ENCODE assay signal across 14 mouse cellular contexts in genomic region chr10:59773441-59774140, GRCm38 (mm10).
DNase-seq lines count a peak whose midpoint lies in the region; ATAC-seq and TF ChIP-seq lines count a peak whose summit lies in the region.
"Had no signal": no experiment of that assay in that cellular context is flagged by ENCODE, and none has a peak within 500 bp of the region (broad histone marks: within the 10 kb centered on the region; RNA-seq: fewer than 3 reads in every experiment).

No protein-coding gene starts in this region.

- no peak overlapping the region for H3K27ac ChIP-seq in heart, embryonic 11.5 days (ENCODE audit: low read depth, low read length)
- no peak overlapping the region for H3K27ac ChIP-seq in liver, adult 2 months (replicated peaks; ENCODE audit: insufficient read depth, low read depth, low read length)
- H3K27ac ChIP-seq in liver, embryonic 12.5 days, result no peak overlapping the region
- H3K27ac ChIP-seq in forebrain, embryonic 14.5 days (ENCODE audit: low read depth, low read length), result no peak overlapping the region
- peak overlapping the region; percentile 38; the same call in 1 of the 2 replicates for H3K27ac ChIP-seq in midbrain, embryonic 11.5 days (ENCODE audit: low read depth, low read length)
- H3K27ac ChIP-seq: embryonic facial prominence, embryonic 13.5 days; kidney, embryonic 15.5 days; liver, embryonic 14.5 days had no signal

- no peak overlapping the region for H3K4me2 ChIP-seq in heart, embryonic 11.5 days
- H3K4me2 ChIP-seq in liver, embryonic 12.5 days, result no peak overlapping the region
- H3K4me2 ChIP-seq in forebrain, embryonic 14.5 days (ENCODE audit: low read length), result no peak overlapping the region
- no peak overlapping the region for H3K4me2 ChIP-seq in midbrain, embryonic 11.5 days
- H3K4me2 ChIP-seq: embryonic facial prominence, embryonic 13.5 days; kidney, embryonic 15.5 days had no signal

- H3K36me3 ChIP-seq in heart, embryonic 11.5 days (ENCODE audit: control insufficient read depth, insufficient read depth, low read length), result no peaks in the 10 kb centered on the region
- H3K36me3 ChIP-seq in liver, adult 2 months (ENCODE audit: control insufficient read depth, insufficient read depth, low read length), result no peaks in the 10 kb centered on the region
- peaks cover 3% of the 10 kb centered on the region; the same call in 1 of the 2 replicates for H3K36me3 ChIP-seq in liver, embryonic 12.5 days
- 0 out of 2 replicates have a peak, but pooled peaks cover 3% of the 10 kb centered on the region for H3K36me3 ChIP-seq in forebrain, embryonic 14.5 days (ENCODE audit: control insufficient read depth, insufficient read depth, low read length)
- H3K36me3 ChIP-seq in midbrain, embryonic 11.5 days (ENCODE audit: control insufficient read depth, insufficient read depth, low read length), result no peaks in the 10 kb centered on the region

- no peaks in the 10 kb centered on the region for H3K9me3 ChIP-seq in heart, embryonic 11.5 days (replicated peaks; ENCODE audit: control insufficient read depth, low read length)
- no peaks in the 10 kb centered on the region for H3K9me3 ChIP-seq in liver, embryonic 12.5 days (replicated peaks)
- no peaks in the 10 kb centered on the region for H3K9me3 ChIP-seq in forebrain, embryonic 14.5 days (replicated peaks; ENCODE audit: control insufficient read depth, low read length)
- no peaks in the 10 kb centered on the region for H3K9me3 ChIP-seq in midbrain, embryonic 11.5 days (ENCODE audit: control insufficient read depth, low read length)
- H3K9me3 ChIP-seq: embryonic facial prominence, embryonic 13.5 days; kidney, embryonic 15.5 days had no signal

- H3K79me2 ChIP-seq in liver, adult 2 months (ENCODE audit: control insufficient read depth, insufficient read depth, low read length), result no peaks in the 10 kb centered on the region

- peaks cover 15% of the 10 kb centered on the region for H3K4me1 ChIP-seq in heart, embryonic 11.5 days (ENCODE audit: control insufficient read depth, insufficient read depth, low read length)
- peaks cover 22% of the 10 kb centered on the region for H3K4me1 ChIP-seq in liver, adult 2 months (ENCODE audit: control insufficient read depth, insufficient read depth, low read length)
- no peaks in the 10 kb centered on the region for H3K4me1 ChIP-seq in liver, embryonic 12.5 days
- H3K4me1 ChIP-seq in forebrain, embryonic 14.5 days (ENCODE audit: control insufficient read depth, insufficient read depth, low read length), result peaks cover 6% of the 10 kb centered on the region; the same call in 1 of the 2 replicates
- peaks cover 15% of the 10 kb centered on the region for H3K4me1 ChIP-seq in midbrain, embryonic 11.5 days (ENCODE audit: control insufficient read depth, insufficient read depth, low read length)
- H3K4me1 ChIP-seq: embryonic facial prominence, embryonic 13.5 days; kidney, embryonic 15.5 days had no signal

- TF ChIP-seq POLR2A in liver, adult 2 months (IDR thresholded peaks at IDR 0.05; ENCODE audit: extremely low read depth, insufficient read depth, low read length), result no peak

- no peaks in the 10 kb centered on the region for H3K27me3 ChIP-seq in heart, embryonic 11.5 days (ENCODE audit: control insufficient read depth, insufficient read depth, low read length)
- H3K27me3 ChIP-seq in liver, adult 2 months (ENCODE audit: control insufficient read depth, insufficient read depth, low read length), result no peaks in the 10 kb centered on the region
- H3K27me3 ChIP-seq in liver, embryonic 12.5 days (replicated peaks), result no peaks in the 10 kb centered on the region
- H3K27me3 ChIP-seq in forebrain, embryonic 14.5 days (replicated peaks; ENCODE audit: control insufficient read depth, insufficient read depth, low read length), result no peaks in the 10 kb centered on the region
- no peaks in the 10 kb centered on the region for H3K27me3 ChIP-seq in midbrain, embryonic 11.5 days (ENCODE audit: control insufficient read depth, insufficient read depth, low read length)
- H3K27me3 ChIP-seq: embryonic facial prominence, embryonic 13.5 days; kidney, embryonic 15.5 days had no signal

- DNase-seq in heart, adult 11 months, result peak; percentile 66
- peak; percentile 15 for DNase-seq in liver, adult 2 months (ENCODE audit: extremely low read depth, low read depth, low spot score)
- peak; percentile 51 for DNase-seq in forebrain, embryonic 14.5 days (ENCODE audit: low spot score)
- no peak for DNase-seq in midbrain, embryonic 11.5 days (ENCODE audit: low spot score, missing footprints)
- no peak for DNase-seq in adrenal gland, adult 2 months
- no peak for DNase-seq in lung, postnatal 4 days
- DNase-seq: adrenal gland, postnatal 14 days; lung, postnatal 14 days; thymus, postnatal 14 days had no signal

- no peak for TF ChIP-seq CTCF in liver, adult 2 months (IDR thresholded peaks at IDR 0.05; ENCODE audit: low read depth, low read length)

- 77% methylated on average over 13 of the region's 13 CpGs for WGBS in heart, embryonic 11.5 days (ENCODE audit: insufficient replicate concordance)
- WGBS in liver, adult 2 months, result 61% methylated on average over 13 of the region's 13 CpGs
- 85% methylated on average over 13 of the region's 13 CpGs for WGBS in liver, embryonic 12.5 days (ENCODE audit: insufficient replicate concordance)
- WGBS in forebrain, embryonic 14.5 days, result 62% methylated on average over 13 of the region's 13 CpGs
- WGBS in midbrain, embryonic 11.5 days, result 42% methylated on average over 13 of the region's 13 CpGs

- no peak for ATAC-seq in heart, embryonic 11.5 days (replicated peaks; ENCODE audit: insufficient number of reproducible peaks, low FRiP score, low TSS enrichment)
- no peak for ATAC-seq in liver, embryonic 12.5 days
- no peak for ATAC-seq in forebrain, embryonic 14.5 days
- ATAC-seq in midbrain, embryonic 11.5 days (ENCODE audit: low FRiP score), result no peak

- H3K4me3 ChIP-seq in heart, embryonic 11.5 days (ENCODE audit: low read depth, low read length), result no peak overlapping the region
- H3K4me3 ChIP-seq in liver, adult 2 months (ENCODE audit: insufficient read depth, low read depth, low read length), result no peak overlapping the region
- no peak overlapping the region for H3K4me3 ChIP-seq in liver, embryonic 12.5 days
- no peak overlapping the region for H3K4me3 ChIP-seq in forebrain, embryonic 14.5 days (ENCODE audit: low read depth, low read length)
- no peak overlapping the region for H3K4me3 ChIP-seq in midbrain, embryonic 11.5 days (ENCODE audit: low read depth, low read length)
- H3K4me3 ChIP-seq: embryonic facial prominence, embryonic 13.5 days; kidney, embryonic 15.5 days had no signal

- H3K9ac ChIP-seq in heart, embryonic 11.5 days (ENCODE audit: low read depth, low read length), result no peak overlapping the region
- H3K9ac ChIP-seq in liver, adult 2 months (ENCODE audit: low read depth, low read length), result no peak overlapping the region
- no peak overlapping the region for H3K9ac ChIP-seq in liver, embryonic 12.5 days
- H3K9ac ChIP-seq in forebrain, embryonic 14.5 days (ENCODE audit: low read length), result no peak overlapping the region
- no peak overlapping the region for H3K9ac ChIP-seq in midbrain, embryonic 11.5 days (ENCODE audit: low read length)
- H3K9ac ChIP-seq: embryonic facial prominence, embryonic 13.5 days; kidney, embryonic 15.5 days; liver, embryonic 14.5 days had no signal

Comparison
In these comparisons a context has a peak if more than half of its experiments do, and no peak if none do; other contexts are left out.
1. DNase-seq: peak in heart, adult 11 months (single experiment), liver, adult 2 months (single experiment) and forebrain, embryonic 14.5 days (single experiment); none in midbrain, embryonic 11.5 days (single experiment), adrenal gland, adult 2 months (single experiment) and lung, postnatal 4 days (0 of 2).